Comparison of ENCODE assay signal across 27 mouse cellular contexts in genomic region chr14:27174188-27174786, GRCm38 (mm10). TPM values are rescaled to one million over a fixed set of nuclear protein-coding genes. Genes with fewer than 3 reads are reported as not detected.
A peak's percentile ranks its signal among the peaks of the same experiment; 100 is the strongest.
DNase-seq lines count a peak whose midpoint lies in the region; ATAC-seq and TF ChIP-seq lines count a peak whose summit lies in the region.
"Had no signal": no experiment of that assay in that cellular context is flagged by ENCODE, and none has a peak within 500 bp of the region (broad histone marks: within the 10 kb centered on the region; RNA-seq: fewer than 3 reads in every experiment).

No protein-coding gene starts in this region.

- no peak overlapping the region for H3K4me3 ChIP-seq in embryonic facial prominence, embryonic 14.5 days (ENCODE audit: low read depth, low read length)
- no peak overlapping the region for H3K4me3 ChIP-seq in embryonic facial prominence, embryonic 10.5 days
- H3K4me3 ChIP-seq in myocyte, result no peak overlapping the region
- no peak overlapping the region for H3K4me3 ChIP-seq in intestine, embryonic 16.5 days (ENCODE audit: low read length)
- no peak overlapping the region for H3K4me3 ChIP-seq in cerebellum, adult 2 months (replicated peaks; ENCODE audit: insufficient read depth, low read depth, low read length)
- H3K4me3 ChIP-seq: heart, adult 2 months; heart, embryonic 12.5 days; kidney, embryonic 15.5 days; layer of hippocampus, adult 2 months; liver, embryonic 15.5 days; midbrain, embryonic 10.5 days; neural tube, embryonic 13.5 days; stomach, embryonic 15.5 days had no signal

- no peak overlapping the region for H3K4me2 ChIP-seq in embryonic facial prominence, embryonic 14.5 days (ENCODE audit: low read depth, low read length)
- H3K4me2 ChIP-seq in myocyte (ENCODE audit: low read depth), result peak overlapping the region; percentile 79
- H3K4me2 ChIP-seq in intestine, embryonic 16.5 days (ENCODE audit: low read depth, low read length), result no peak overlapping the region
- H3K4me2 ChIP-seq: heart, embryonic 12.5 days; hindbrain, embryonic 14.5 days; kidney, embryonic 15.5 days; liver, embryonic 15.5 days; lung, embryonic 14.5 days; neural tube, embryonic 13.5 days; stomach, embryonic 15.5 days had no signal

- H3K9me3 ChIP-seq in embryonic facial prominence, embryonic 14.5 days (ENCODE audit: control insufficient read depth, low read length), result no peaks in the 10 kb centered on the region
- H3K9me3 ChIP-seq in embryonic facial prominence, embryonic 10.5 days, result no peaks in the 10 kb centered on the region
- H3K9me3 ChIP-seq in intestine, embryonic 16.5 days (ENCODE audit: control insufficient read depth, low read length), result no peaks in the 10 kb centered on the region
- H3K9me3 ChIP-seq: heart, embryonic 12.5 days; kidney, embryonic 15.5 days; liver, embryonic 15.5 days; midbrain, embryonic 10.5 days; neural tube, embryonic 13.5 days; stomach, embryonic 15.5 days had no signal

- ATAC-seq in embryonic facial prominence, embryonic 14.5 days (ENCODE audit: low read depth), result no peak
- 0 out of 2 replicates have a peak, but pooled peaks have one; percentile 22 for ATAC-seq in common myeloid progenitor, adult 5-6 weeks (replicated peaks; ENCODE audit: low read depth, poor library complexity, severe bottlenecking)
- no peak for ATAC-seq in intestine, embryonic 16.5 days
- ATAC-seq: activated CD4-positive, CD25-positive, alpha-beta regulatory T cell, adult 4 months; forebrain, embryonic 14.5 days; inflammation-experienced regulatory T-cells, adult 6 months; midbrain, embryonic 16.5 days had no signal

- H3K27me3 ChIP-seq in embryonic facial prominence, embryonic 14.5 days (replicated peaks; ENCODE audit: control insufficient read depth, insufficient read depth, low read length), result no peaks in the 10 kb centered on the region
- H3K27me3 ChIP-seq in embryonic facial prominence, embryonic 10.5 days (replicated peaks; ENCODE audit: low read depth, poor library complexity, severe bottlenecking), result no peaks in the 10 kb centered on the region
- H3K27me3 ChIP-seq in myocyte (ENCODE audit: control insufficient read depth, insufficient read depth, insufficient read length), result no peaks in the 10 kb centered on the region
- no peaks in the 10 kb centered on the region for H3K27me3 ChIP-seq in intestine, embryonic 16.5 days (replicated peaks; ENCODE audit: control insufficient read depth, insufficient read depth, low read length)
- H3K27me3 ChIP-seq in cerebellum, adult 2 months (ENCODE audit: control insufficient read depth, insufficient read depth, low read length), result no peaks in the 10 kb centered on the region
- H3K27me3 ChIP-seq: heart, embryonic 12.5 days; kidney, embryonic 15.5 days; liver, embryonic 15.5 days; neural tube, embryonic 13.5 days; stomach, embryonic 15.5 days had no signal

- WGBS in embryonic facial prominence, embryonic 14.5 days, result 62% methylated on average over 6 of the region's 6 CpGs
- WGBS in embryonic facial prominence, embryonic 10.5 days, result 67% methylated on average over 6 of the region's 6 CpGs
- 52% methylated on average over 4 of the region's 6 CpGs for WGBS in intestine, embryonic 16.5 days
- 70% methylated on average over 6 of the region's 6 CpGs for WGBS in cerebellum, adult 2 months

- H3K36me3 ChIP-seq in embryonic facial prominence, embryonic 14.5 days (ENCODE audit: control insufficient read depth, insufficient read depth, low read length), result no peaks in the 10 kb centered on the region
- H3K36me3 ChIP-seq in embryonic facial prominence, embryonic 10.5 days (replicated peaks), result no peaks in the 10 kb centered on the region
- no peaks in the 10 kb centered on the region for H3K36me3 ChIP-seq in myocyte (ENCODE audit: control insufficient read depth, insufficient read depth)
- H3K36me3 ChIP-seq in intestine, embryonic 16.5 days (ENCODE audit: control insufficient read depth, insufficient read depth, low read length), result no peaks in the 10 kb centered on the region
- H3K36me3 ChIP-seq: heart, embryonic 12.5 days; kidney, embryonic 15.5 days; liver, embryonic 15.5 days; midbrain, embryonic 10.5 days; neural tube, embryonic 13.5 days; stomach, embryonic 15.5 days had no signal

- H3K4me1 ChIP-seq in embryonic facial prominence, embryonic 14.5 days (ENCODE audit: control insufficient read depth, insufficient read depth, low read length), result peaks cover 19% of the 10 kb centered on the region
- H3K4me1 ChIP-seq in embryonic facial prominence, embryonic 10.5 days, result peaks cover 23% of the 10 kb centered on the region
- H3K4me1 ChIP-seq in intestine, embryonic 16.5 days (ENCODE audit: control insufficient read depth, insufficient read depth, low read length), result peaks cover 27% of the 10 kb centered on the region
- H3K4me1 ChIP-seq in cerebellum, adult 2 months (ENCODE audit: control insufficient read depth, insufficient read depth, low read length), result no peaks in the 10 kb centered on the region
- H3K4me1 ChIP-seq: liver, embryonic 15.5 days; midbrain, embryonic 10.5 days had no signal

- no peak for DNase-seq in embryonic facial prominence, embryonic 14.5 days (ENCODE audit: low spot score)
- DNase-seq in embryonic facial prominence, embryonic 10.5 days (ENCODE audit: low spot score), result no peak
- peak; percentile 30 for DNase-seq in 3134 (ENCODE audit: extremely low read depth, insufficient read length, low spot score)
- DNase-seq in right cerebral cortex, adult 18-20 months, result no peak
- no peak for DNase-seq in cerebellum, adult 2 months
- DNase-seq: cerebellum, adult 9-10 months; gastrocnemius, postnatal 36 days; heart, adult 2 months; left cerebral cortex, postnatal 4 days; thymus, adult 18-20 months; thymus, postnatal 25 days had no signal

- H3K79me2 ChIP-seq in myocyte (ENCODE audit: control insufficient read depth, insufficient read depth), result no peaks in the 10 kb centered on the region

- no peak overlapping the region for H3K9ac ChIP-seq in embryonic facial prominence, embryonic 14.5 days (ENCODE audit: low read depth, low read length)
- H3K9ac ChIP-seq in intestine, embryonic 16.5 days (ENCODE audit: low read depth, low read length), result no peak overlapping the region
- H3K9ac ChIP-seq: heart, embryonic 12.5 days; hindbrain, embryonic 14.5 days; kidney, embryonic 15.5 days; liver, embryonic 15.5 days; lung, embryonic 14.5 days; neural tube, embryonic 13.5 days; stomach, embryonic 15.5 days had no signal

- no peak for TF ChIP-seq POLR2A in myocyte (IDR thresholded peaks at IDR 0.05; ENCODE audit: insufficient read length, low read depth)
- TF ChIP-seq POLR2A in cerebellum, adult 2 months (IDR thresholded peaks at IDR 0.05; ENCODE audit: borderline replicate concordance, insufficient read depth, low read length), result no peak

- H3K27ac ChIP-seq in embryonic facial prominence, embryonic 14.5 days (replicated peaks; ENCODE audit: low read depth, low read length), result peak overlapping the region; percentile 8; the same call in 1 of the 2 replicates
- no peak overlapping the region for H3K27ac ChIP-seq in embryonic facial prominence, embryonic 10.5 days (replicated peaks)
- no peak overlapping the region for H3K27ac ChIP-seq in intestine, embryonic 16.5 days (ENCODE audit: low read length)
- no peak overlapping the region for H3K27ac ChIP-seq in cerebellum, adult 2 months (ENCODE audit: insufficient read depth, low read length)
- H3K27ac ChIP-seq: hindbrain, embryonic 14.5 days; kidney, embryonic 15.5 days; layer of hippocampus, adult 2 months; liver, embryonic 15.5 days; midbrain, embryonic 10.5 days; neural tube, embryonic 13.5 days; stomach, embryonic 15.5 days had no signal

- TF ChIP-seq CTCF in cerebellum, adult 2 months (IDR thresholded peaks at IDR 0.05; ENCODE audit: borderline replicate concordance, insufficient read depth, low read depth, low read length), result no peak

- H3ac ChIP-seq in myocyte (ENCODE audit: control insufficient read depth, insufficient read length), result no peak overlapping the region

TF ChIP-seq in myocyte, 11 proteins besides CTCF, POLR2A, EP300 and RAD21:
- TF ChIP-seq POLR2AphosphoS2 (IDR thresholded peaks at IDR 0.05; ENCODE audit: insufficient read length, low read depth) (no peak), TCF12 (IDR thresholded peaks at IDR 0.05; ENCODE audit: insufficient read depth, poor library complexity, severe bottlenecking) (no peak), E2F4 (IDR thresholded peaks at IDR 0.05; ENCODE audit: insufficient read depth) (no peak), MYOD1 (IDR thresholded peaks at IDR 0.05; ENCODE audit: control insufficient read depth in 1 of 3, insufficient read length in 2 of 3, low read depth in 2 of 3) (no peak), TCF3 (IDR thresholded peaks at IDR 0.05; ENCODE audit: insufficient read length, low read depth) (no peak)

RNA-seq across cellular contexts. Expression of gene Arhgef3, which starts 59.6 kb away (rescaled TPM):
- 14.4 and 15.3 TPM in 2 replicates for polyA plus RNA-seq in embryonic facial prominence, embryonic 14.5 days (2014; fragmentation: Nextera tagmentation; extraction: Ambion mirVana)
- polyA plus RNA-seq in embryonic facial prominence, embryonic 10.5 days (2016; fragmentation: Nextera tagmentation; extraction: Ambion mirVana), result 3.8 and 4.0 TPM in 2 replicates
- 23.1 and 24.1 TPM in 2 replicates for total RNA-seq in common myeloid progenitor, adult 5-6 weeks (2017)
- polyA plus RNA-seq in myocyte (2012; fragmentation: generic; extraction: Trizol), result 6.6 TPM
- 12.0 and 13.0 TPM in 2 replicates for polyA plus RNA-seq in intestine, embryonic 16.5 days (2015; fragmentation: Nextera tagmentation; extraction: Ambion mirVana)
- 54.5 and 54.8 TPM in 2 replicates for polyA plus RNA-seq in cerebellum, adult 2 months (2012; rRNA removed)
